Mouse (Mus musculus): ENCODE measurements around the gene Erc1.

DNA sequence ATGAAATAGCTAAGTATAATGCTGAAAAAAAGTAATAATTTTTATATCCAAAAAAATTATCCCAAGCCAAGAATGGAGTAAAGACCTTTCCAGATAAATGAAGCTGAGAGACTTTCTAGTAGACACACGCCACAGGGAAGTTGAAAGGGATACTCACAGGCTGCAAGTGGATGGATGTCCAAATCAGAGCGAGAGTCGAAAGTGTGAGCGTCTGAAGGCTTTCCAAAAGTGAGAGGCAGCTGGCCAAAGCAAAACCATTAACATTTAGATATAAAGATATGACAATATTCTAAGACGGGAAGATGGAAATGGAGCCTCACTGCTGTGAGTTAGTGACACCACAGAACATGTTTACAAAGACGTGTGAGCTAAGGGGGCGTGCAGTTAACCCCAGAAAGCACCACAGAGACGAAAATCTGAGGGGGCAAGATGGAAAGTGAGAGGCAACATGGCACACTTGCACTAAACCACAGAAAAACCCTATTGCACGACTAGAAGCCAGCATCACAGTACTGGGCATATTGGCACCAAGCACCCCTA, 314.7 kb downstream of the Erc1 start:
- TF ChIP-seq CTCF (IDR thresholded peaks at IDR 0.05; ENCODE audit: insufficient read depth, low read length) = no peak
- no peak for TF ChIP-seq POLR2A (IDR thresholded peaks at IDR 0.05; ENCODE audit: borderline replicate concordance, extremely low read depth, low read depth, low read length)

All from lung, adult 2 months (tissue).